Mouse (Mus musculus) urinary bladder, adult 18-20 months (tissue): Measurements from ENCODE around the gene Cdh12.
"Not testable (repeated sequence)": the region's sequence is repeated elsewhere in the genome, so short reads cannot be mapped to it uniquely, and the experiment has no call there.

Experiments used
- DNase-seq, 2 experiments: peaks; one replicate each; pipeline ENCODE4 v3.0.0; 2022; ENCODE audit warnings: low spot score in 2 of 2, mixed read lengths in 2 of 2

Gene Cdh12

DNA sequence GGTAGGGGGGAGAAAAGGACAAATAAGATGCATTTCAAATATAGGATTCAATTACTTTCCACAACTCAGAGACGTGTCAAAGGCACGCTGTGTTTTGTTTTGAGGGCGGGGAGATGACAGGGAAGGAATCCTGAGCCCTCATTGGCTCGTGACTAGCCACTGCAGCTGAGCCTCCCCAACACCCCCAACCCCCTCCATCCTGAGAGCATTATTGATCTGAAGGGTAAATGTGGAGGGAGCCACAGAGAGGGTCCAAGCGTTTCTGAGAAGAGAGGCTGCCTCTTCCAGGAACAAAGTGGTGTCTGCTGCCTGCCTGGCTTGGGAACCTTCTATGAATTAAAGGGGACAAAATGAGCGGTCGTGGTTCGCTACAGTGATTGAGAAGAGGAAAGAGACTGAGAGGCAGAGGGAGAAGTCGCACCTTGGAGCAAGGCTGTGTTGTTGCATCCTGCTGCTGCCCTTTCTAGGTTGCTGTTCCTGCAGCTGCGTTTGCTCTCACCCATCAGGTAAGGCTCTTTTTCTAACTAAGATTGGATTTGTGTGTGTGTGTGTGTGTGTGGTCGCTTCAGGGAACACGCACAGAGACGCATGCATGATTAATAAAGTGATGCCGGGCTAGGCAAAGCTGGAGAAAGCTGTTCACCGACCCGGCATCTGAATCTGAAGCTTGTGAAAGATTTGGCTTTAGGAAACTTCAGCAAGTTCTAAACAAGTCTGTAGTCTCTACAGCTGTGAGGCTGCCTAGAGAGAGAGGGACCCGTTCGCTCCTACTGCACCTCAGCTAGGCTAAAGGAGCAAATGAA, at the start of gene Cdh12:
Gene Cdh12, plus strand, starts transcription at position 405 of the 803 bp plus-strand sequence.
- no peak for DNase-seq

GRCm38 (mm10) chr15:20403596-20403995, 45.5 kb upstream of the Cdh12 start:
- DNase-seq: no peak

- DNase-seq: no peak
These were observed 35.7 kb upstream of the Cdh12 start for GRCm38 (mm10) chr15:20413397-20413796.

DNA sequence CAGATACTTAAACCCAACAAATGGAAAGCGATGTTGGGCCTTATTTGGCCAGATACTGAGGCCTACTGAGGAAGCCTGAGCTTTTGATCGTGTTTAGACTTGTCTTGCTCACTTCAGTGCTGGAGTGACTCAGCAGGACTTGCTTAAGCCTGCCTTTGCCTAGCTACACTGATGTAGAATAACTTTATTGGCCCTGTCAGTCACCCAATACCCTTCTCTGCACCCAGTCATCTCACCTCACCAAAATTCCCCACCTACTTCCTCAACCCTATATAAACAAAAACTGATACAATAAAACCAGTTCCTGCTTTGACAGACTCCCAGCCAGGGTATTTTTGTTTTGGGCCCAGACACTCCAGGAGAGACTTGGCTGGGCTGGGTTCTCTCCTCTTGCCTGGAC, 12.7 kb upstream of the Cdh12 start:
- peak in 1 of 2 experiments; percentile 34 for DNase-seq

DNA sequence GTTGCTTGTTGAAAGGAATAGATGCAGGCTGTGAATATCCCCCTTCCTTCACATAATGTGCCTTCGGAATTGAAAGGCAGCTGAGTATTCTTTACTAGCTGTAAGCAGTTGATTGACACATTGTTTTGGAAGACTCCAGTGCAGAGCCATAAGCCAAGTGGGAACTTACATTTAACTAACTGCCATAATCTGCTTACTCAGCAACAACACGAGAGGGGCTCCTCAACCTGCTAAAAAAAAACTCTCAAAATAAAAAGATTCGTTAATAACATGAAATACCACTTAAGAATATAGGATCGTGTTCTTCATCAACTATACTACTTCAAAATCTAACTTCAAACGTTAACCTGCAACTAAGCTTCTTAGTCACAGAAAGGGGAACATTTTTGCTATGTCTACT, 1.5 kb downstream of the Cdh12 start:
- DNase-seq: no peak

DNA sequence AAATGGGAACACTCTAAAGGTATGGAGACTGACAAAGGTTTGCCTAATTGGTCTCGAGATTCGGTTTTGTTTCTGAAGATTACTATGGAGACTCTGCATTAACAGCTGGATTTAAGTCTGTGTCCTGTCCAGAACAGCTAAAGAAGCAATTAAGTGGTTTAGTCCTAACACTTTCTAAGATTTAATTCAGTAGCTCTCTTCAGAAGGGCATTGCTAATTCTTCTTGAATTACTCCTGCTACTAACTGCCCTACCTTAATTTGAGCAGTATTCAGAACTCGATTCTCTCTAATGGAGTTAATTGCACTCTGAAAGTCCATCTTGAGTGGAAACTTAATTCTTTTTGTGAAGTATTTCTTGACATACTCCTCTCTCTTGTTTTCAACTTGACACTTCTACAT, 9.4 kb downstream of the Cdh12 start:
- no peak for DNase-seq

DNA sequence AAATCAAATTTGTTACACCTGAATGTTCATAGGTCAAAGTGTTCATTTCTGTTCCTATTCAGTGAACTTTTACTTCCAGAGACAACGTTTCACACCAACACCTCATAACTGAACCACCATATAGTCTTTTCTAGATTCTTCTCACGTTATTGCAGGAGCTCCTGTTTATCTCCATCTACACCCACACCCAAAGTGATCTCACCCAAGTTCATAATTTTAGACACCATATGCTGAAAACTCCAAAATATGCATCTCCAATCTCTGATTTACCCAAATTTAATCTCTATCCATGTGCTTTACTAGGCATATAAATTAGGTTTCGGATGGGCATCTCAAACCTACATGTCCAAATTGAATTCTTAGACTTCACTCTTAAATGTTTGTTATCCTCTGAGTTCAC, 13.4 kb downstream of the Cdh12 start:
- DNase-seq: no peak

DNA sequence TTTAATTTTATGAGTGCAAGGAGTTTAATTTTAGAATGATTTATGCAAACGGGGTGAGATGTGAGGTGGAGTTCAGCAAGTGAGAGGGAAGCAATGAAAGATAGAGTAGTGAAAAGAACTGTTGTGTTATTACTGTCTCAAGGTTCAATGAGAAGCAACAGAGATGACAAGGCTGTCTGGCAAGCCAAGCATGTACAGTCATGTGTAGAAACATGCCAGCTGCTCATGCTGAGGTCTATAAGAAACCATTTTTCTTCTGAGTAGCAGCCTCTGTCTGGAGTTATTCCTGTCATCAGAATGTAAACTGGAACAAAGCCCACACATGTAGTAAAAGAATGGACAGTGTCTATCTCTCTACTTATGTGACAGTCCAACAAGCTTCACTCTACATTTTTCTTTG, 14.5 kb downstream of the Cdh12 start:
- DNase-seq: no peak

GRCm38 (mm10) chr15:20550979-20551378, 101.9 kb downstream of the Cdh12 start:
- no peak for DNase-seq

DNA sequence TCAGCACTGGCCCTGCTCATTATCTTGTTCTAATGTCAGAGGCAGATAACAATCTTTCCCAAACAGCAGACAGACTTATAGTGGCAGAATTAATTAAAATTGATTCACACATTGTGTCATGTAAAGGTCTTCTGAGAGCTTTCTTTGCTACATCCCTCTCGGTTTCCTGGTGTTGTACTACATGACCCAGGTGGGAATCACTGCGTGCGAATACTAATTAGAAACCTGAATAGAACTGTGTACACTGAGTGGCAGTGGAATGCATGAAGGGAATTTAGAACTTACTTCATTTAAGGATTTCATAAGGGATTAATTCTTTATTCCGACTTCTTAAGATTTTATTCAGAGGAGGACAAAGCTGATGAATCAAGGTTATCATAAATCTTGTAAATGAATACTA, 121.9 kb downstream of the Cdh12 start:
- no peak for DNase-seq

GRCm38 (mm10) chr15:20582567-20583075, 133.6 kb downstream of the Cdh12 start:
- no peak for DNase-seq

DNA sequence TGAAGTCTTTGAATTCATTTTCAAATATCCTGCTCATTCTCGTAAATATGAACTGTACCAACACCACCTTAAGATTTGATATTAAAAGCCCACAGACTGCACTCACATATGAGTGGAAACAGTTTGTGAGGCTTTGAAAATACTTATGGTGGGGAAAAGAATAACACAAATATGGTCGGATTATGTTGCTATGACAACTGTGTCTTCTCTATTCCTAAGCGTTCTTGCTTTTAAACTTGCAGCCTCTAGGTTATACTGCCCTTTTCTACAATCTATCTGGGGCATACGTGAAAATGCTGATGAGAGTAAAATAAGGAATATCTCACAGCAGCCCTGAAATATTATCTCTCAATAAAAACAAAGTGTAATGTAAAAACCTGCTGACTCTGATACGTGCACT, 142.5 kb downstream of the Cdh12 start:
- no peak for DNase-seq

DNA sequence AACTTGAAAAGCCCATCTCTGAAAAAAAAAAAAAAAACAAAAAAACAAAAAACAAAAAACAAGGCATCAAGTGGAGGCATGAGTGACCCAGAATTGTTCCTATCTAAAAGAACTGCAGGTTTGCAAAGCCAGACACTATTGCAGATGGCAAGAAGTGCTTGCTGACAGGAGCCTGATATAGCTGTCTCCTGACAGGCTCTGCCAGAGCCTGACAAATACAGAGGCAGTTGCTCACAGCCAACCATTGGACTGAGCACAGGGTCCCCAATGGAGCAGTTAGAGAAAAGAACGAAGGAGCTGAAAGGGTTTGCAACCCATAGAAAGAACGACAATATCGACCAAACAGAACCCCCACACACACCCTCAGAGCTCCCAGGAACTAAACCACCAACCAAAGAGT, 156.7 kb downstream of the Cdh12 start:
- DNase-seq: not testable (repeated sequence)

DNA sequence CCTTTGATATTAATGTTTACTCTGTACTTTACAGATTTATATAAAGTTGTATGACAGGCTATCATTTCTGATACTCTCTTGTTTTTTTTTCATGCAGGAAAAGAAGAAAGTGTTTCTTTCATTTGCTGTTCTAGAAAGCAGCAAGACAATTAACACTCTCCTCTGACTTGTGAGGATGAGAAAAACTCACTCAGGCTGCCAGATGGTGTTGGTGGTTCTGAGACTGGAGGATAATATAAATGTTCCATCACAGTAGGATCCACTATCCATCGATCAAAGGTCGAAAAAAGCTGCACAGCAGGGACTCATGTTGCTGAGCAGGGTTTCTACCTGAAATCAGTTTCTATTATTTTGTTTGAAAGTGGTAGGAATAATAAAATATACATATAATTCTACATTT, 185.5 kb downstream of the Cdh12 start:
- DNase-seq: no peak

DNA sequence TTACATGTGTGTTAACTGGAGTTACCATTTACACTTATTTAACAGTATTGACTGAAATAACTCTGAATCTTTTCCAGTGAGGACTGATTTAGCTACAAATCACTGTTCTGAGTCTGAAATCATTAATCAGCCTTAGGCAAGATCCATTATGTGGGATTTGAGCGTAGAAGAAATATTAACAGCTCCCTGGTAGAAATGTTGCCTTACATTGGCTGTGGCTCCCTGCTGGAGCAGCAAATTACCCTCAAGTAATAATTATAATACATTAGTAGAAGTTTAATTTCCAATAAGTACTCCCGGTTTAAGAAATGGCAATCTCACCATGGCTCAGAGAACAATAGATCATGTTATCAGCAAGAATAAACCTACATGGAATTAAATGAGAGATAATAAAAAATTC, 190.1 kb downstream of the Cdh12 start:
- no peak for DNase-seq

- no peak for DNase-seq
These were observed 193.9 kb downstream of the Cdh12 start for GRCm38 (mm10) chr15:20642905-20643414.

GRCm38 (mm10) chr15:20660221-20660620, 211.2 kb downstream of the Cdh12 start:
- DNase-seq: no peak

GRCm38 (mm10) chr15:20666650-20667049, 217.6 kb downstream of the Cdh12 start, which contains the start of gene Acot10:
Gene Acot10 (minus strand): TSS chr15:20666750.
- DNase-seq: no peak

GRCm38 (mm10) chr15:20667350-20667749, 218.3 kb downstream of the Cdh12 start:
- no peak for DNase-seq

DNA sequence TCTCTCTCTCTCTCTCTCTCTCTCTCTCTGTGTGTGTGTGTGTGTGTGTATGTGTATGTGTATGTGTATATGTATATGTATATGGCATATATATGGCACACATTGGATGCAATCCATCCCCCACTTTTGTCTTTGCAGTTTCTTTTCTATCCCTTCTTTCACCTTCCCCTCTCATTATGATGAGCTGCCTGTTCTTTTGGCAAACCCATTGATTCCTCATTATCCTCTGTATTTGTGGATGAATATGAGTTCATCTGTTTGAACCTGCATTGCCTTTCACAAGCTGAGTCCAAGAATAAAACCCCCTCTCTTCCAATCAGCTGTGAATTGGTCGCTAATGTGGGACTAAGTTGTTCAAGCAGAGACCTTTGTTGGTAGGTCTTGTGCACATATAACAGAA, 218.9 kb downstream of the Cdh12 start:
- DNase-seq: no peak

GRCm38 (mm10) chr15:20669507-20669906, 220.4 kb downstream of the Cdh12 start:
- not testable (repeated sequence) for DNase-seq

DNA sequence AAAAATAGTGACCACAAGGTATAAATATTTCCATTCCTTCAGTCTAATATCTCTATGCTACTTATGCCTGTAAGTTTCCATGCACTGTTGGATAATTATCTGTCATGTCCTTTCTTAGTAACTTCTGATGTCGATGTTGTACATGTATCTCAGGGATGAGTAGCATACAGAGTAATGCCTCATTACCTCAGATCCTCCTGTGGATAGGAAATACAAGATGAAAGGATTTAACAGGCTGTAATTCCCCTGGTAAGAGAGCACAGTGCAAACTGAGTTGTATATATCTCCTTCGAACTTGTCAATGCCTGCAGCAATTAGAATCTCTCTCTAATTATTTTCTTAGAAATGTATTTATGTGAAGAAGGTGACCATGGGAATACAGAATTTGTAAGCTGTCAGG, 233.7 kb downstream of the Cdh12 start:
- DNase-seq: no peak

GRCm38 (mm10) chr15:20684200-20684599, 235.1 kb downstream of the Cdh12 start:
- no peak for DNase-seq
